Mouse (Mus musculus): Measurements from ENCODE around the gene Hist1h2be. TPM values are rescaled to one million over a fixed set of nuclear protein-coding genes. Genes with fewer than 3 reads are reported as not detected.
A peak's percentile ranks its signal among the peaks of the same experiment; 100 is the strongest.
"Not testable (repeated sequence)": the region's sequence is repeated elsewhere in the genome, so short reads cannot be mapped to it uniquely, and the experiment has no call there.

The Hist1h2be gene
- polyA plus RNA-seq, 1 experiment from 2014 or later: 4.2 TPM

GRCm38 (mm10) chr13:23574546-23575170 lies 46.3 kb downstream of the Hist1h2be start:
- Histone ChIP-seq H3K4me1 (peaks cover 26% of the 10 kb centered on the region), H3K4me3 (peak overlapping the region; percentile 56), H3K27ac (peak overlapping the region; percentile 91)
- not testable (repeated sequence) for H3K9me3 ChIP-seq (replicated peaks); DNase-seq (ENCODE audit: low spot score); H3K36me3 ChIP-seq; H3K27me3 ChIP-seq (ENCODE audit: low read depth, poor library complexity, severe bottlenecking)
- under 1% methylated on average over 10 of the region's 39 CpGs for whole genome bisulfite sequencing

- not testable (repeated sequence) for H3K27me3 ChIP-seq (ENCODE audit: low read depth, poor library complexity, severe bottlenecking); H3K36me3 ChIP-seq; H3K9me3 ChIP-seq (replicated peaks)
- Histone ChIP-seq H3K4me1 (peaks cover 26% of the 10 kb centered on the region), H3K27ac (peak within 1 kb of the TSS; percentile 91), H3K4me3 (peak within 1 kb of the TSS; percentile 56)
- peak; percentile 84 for DNase-seq (ENCODE audit: low spot score)
- WGBS: 1% methylated on average over 42 of the region's 42 CpGs
Observed at GRCm38 (mm10) chr13:23573898-23574524, 46.9 kb downstream of the Hist1h2be start, which contains the start of the genes Hist1h2bf and Hist1h2ad. TSS of gene Hist1h2bf (minus strand) at chr13:23574196. TSS of gene Hist1h2ad (plus strand) at chr13:23574381.

GRCm38 (mm10) chr13:23573034-23573897 lies 47.7 kb downstream of the Hist1h2be start:
- DNase-seq (ENCODE audit: low spot score); H3K27me3 ChIP-seq (ENCODE audit: low read depth, poor library complexity, severe bottlenecking); H3K36me3 ChIP-seq; H3K9me3 ChIP-seq (replicated peaks): not testable (repeated sequence)
- Histone ChIP-seq H3K4me1 (peaks cover 26% of the 10 kb centered on the region), H3K27ac (peak overlapping the region; percentile 89), H3K4me3 (peak overlapping the region; percentile 54)
- 15% methylated on average over 20 of the region's 20 CpGs for WGBS

- Histone ChIP-seq H3K4me3 (peak overlapping the region; percentile 54), H3K27me3 (ENCODE audit: low read depth, poor library complexity, severe bottlenecking) (no peaks in the 10 kb centered on the region), H3K27ac (peak overlapping the region; percentile 89), H3K4me1 (peaks cover 26% of the 10 kb centered on the region), H3K36me3 (no peaks in the 10 kb centered on the region), H3K9me3 (replicated peaks) (no peaks in the 10 kb centered on the region)
- 47% methylated on average over 2 of the region's 2 CpGs for WGBS
- no peak for DNase-seq (ENCODE audit: low spot score)
Observed at GRCm38 (mm10) chr13:23572218-23573033, 48.5 kb downstream of the Hist1h2be start.

GRCm38 (mm10) chr13:23571504-23572217 lies 49.3 kb downstream of the Hist1h2be start:
- H3K9me3 ChIP-seq (replicated peaks); H3K27me3 ChIP-seq (ENCODE audit: low read depth, poor library complexity, severe bottlenecking); H3K36me3 ChIP-seq; DNase-seq (ENCODE audit: low spot score): not testable (repeated sequence)
- under 1% methylated on average over 16 of the region's 34 CpGs for WGBS
- Histone ChIP-seq H3K4me1 (peaks cover 18% of the 10 kb centered on the region), H3K27ac (peak overlapping the region; percentile 90), H3K4me3 (peak overlapping the region; percentile 54)

GRCm38 (mm10) chr13:23571022-23571503 lies 49.9 kb downstream of the Hist1h2be start, which contains the start of the genes Hist1h2ae and Hist1h2bg:
TSS of gene Hist1h2ae (minus strand) at chr13:23571220.
TSS of gene Hist1h2bg (plus strand) at chr13:23571396.
- 0% methylated on average over 18 of the region's 18 CpGs for WGBS

GRCm38 (mm10) chr13:23570261-23571021 lies 50.5 kb downstream of the Hist1h2be start:
- peak overlapping the region; percentile 90 for H3K27ac ChIP-seq
- H3K27me3 ChIP-seq (ENCODE audit: low read depth, poor library complexity, severe bottlenecking); H3K36me3 ChIP-seq; H3K9me3 ChIP-seq (replicated peaks); DNase-seq (ENCODE audit: low spot score): not testable (repeated sequence)
- peak overlapping the region; percentile 54 for H3K4me3 ChIP-seq
- H3K4me1 ChIP-seq: peaks cover 14% of the 10 kb centered on the region
- 1% methylated on average over 28 of the region's 41 CpGs for WGBS

More at GRCm38 (mm10) chr13:23571022-23571503, 49.9 kb downstream of the Hist1h2be start, which contains the start of the genes Hist1h2ae and Hist1h2bg:
- Histone ChIP-seq H3K4me1 (peaks cover 14% of the 10 kb centered on the region), H3K27me3 (ENCODE audit: low read depth, poor library complexity, severe bottlenecking) (no peaks in the 10 kb centered on the region), H3K9me3 (replicated peaks) (no peaks in the 10 kb centered on the region), H3K27ac (peak within 1 kb of the TSS; percentile 90), H3K4me3 (peak within 1 kb of the TSS; percentile 54), H3K36me3 (no peaks in the 10 kb centered on the region)
- DNase-seq (ENCODE audit: low spot score): peak; percentile 75

- Histone ChIP-seq H3K4me3 (no peak overlapping the region), H3K9me3 (replicated peaks) (no peaks in the 10 kb centered on the region), H3K36me3 (no peaks in the 10 kb centered on the region), H3K4me1 (peaks cover 3% of the 10 kb centered on the region; the same call in 1 of the 2 replicates), H3K27me3 (ENCODE audit: low read depth, poor library complexity, severe bottlenecking) (no peaks in the 10 kb centered on the region), H3K27ac (peak overlapping the region; percentile 98)
- 88% methylated on average over 2 of the region's 2 CpGs for WGBS
- DNase-seq (ENCODE audit: low spot score): no peak
Observed at GRCm38 (mm10) chr13:23564482-23564881, 56.4 kb downstream of the Hist1h2be start.

GRCm38 (mm10) chr13:23562699-23563462 lies 58.0 kb downstream of the Hist1h2be start:
- Histone ChIP-seq H3K27me3 (ENCODE audit: low read depth, poor library complexity, severe bottlenecking) (no peaks in the 10 kb centered on the region), H3K9me3 (replicated peaks) (no peaks in the 10 kb centered on the region), H3K36me3 (no peaks in the 10 kb centered on the region), H3K4me3 (peak overlapping the region; percentile 50), H3K4me1 (peaks cover 3% of the 10 kb centered on the region; the same call in 1 of the 2 replicates), H3K27ac (peak overlapping the region; percentile 98)
- no peak for DNase-seq (ENCODE audit: low spot score)
- 4% methylated on average over 18 of the region's 18 CpGs for WGBS

GRCm38 (mm10) chr13:23561883-23562659 lies 58.9 kb downstream of the Hist1h2be start, which contains the start of gene Hist1h3e:
TSS of gene Hist1h3e (minus strand) at chr13:23562369.
- under 1% methylated on average over 63 of the region's 67 CpGs for WGBS
- H3K4me1 ChIP-seq; H3K27me3 ChIP-seq (ENCODE audit: low read depth, poor library complexity, severe bottlenecking); H3K36me3 ChIP-seq; H3K9me3 ChIP-seq (replicated peaks): not testable (repeated sequence)
- peak; percentile 90 for DNase-seq (ENCODE audit: low spot score)
- H3K27ac ChIP-seq: peak within 1 kb of the TSS; percentile 98
- peak within 1 kb of the TSS; percentile 50 for H3K4me3 ChIP-seq

Measured in limb, embryonic 10.5 days (tissue).